Mouse (Mus musculus) CH12.LX (cell line): Measurements from ENCODE around the gene Gm5617. TPM values are rescaled to one million over a fixed set of nuclear protein-coding genes. Genes with fewer than 3 reads are reported as not detected.

Experiments
- DNase-seq: peaks from one replicate; pipeline ENCODE4 v3.0.0-alpha.2; 2013; ENCODE audit errors: extremely low read depth
- H3K27ac ChIP-seq: 2 replicates; pipeline ENCODE4 v1.5.1; 2012; ENCODE audit warnings: low read depth, mild to moderate bottlenecking, control low read depth, moderate library complexity; ENCODE audit not compliant: insufficient read depth
- H3K27me3 ChIP-seq: replicated peaks from 2 replicates; pipeline ENCODE3; 2012; ENCODE audit warnings: inconsistent platforms
- H3K36me3 ChIP-seq, 2 experiments: replicated peaks in 1 of 2; 2 replicates each; pipeline versions ENCODE3 to v1.6.1; 2012; ENCODE audit warnings: inconsistent platforms in 1 of 2, low read length in 1 of 2, mild to moderate bottlenecking in 1 of 2, mixed read lengths in 1 of 2, moderate library complexity in 1 of 2; ENCODE audit not compliant: control insufficient read depth in 1 of 2, insufficient read depth in 1 of 2
- H3K4me1 ChIP-seq, 2 experiments: 2 replicates each; pipeline ENCODE4 v1.6.1; 2012; ENCODE audit warnings: inconsistent platforms in 1 of 2, moderate library complexity in 1 of 2; ENCODE audit not compliant: insufficient read depth in 2 of 2, control insufficient read depth in 1 of 2
- H3K4me2 ChIP-seq: 2 replicates; pipeline ENCODE4 v1.6.1; 2012; ENCODE audit warnings: low read depth, mild to moderate bottlenecking, control low read depth; ENCODE audit not compliant: poor library complexity, insufficient read depth, severe bottlenecking
- H3K4me3 ChIP-seq, 3 experiments: fragments of 150-350 bp in 1 of 3; sonication (generic) in 1 of 3; replicated peaks in 1 of 3; 2 replicates each; pipeline versions ENCODE3 to v1.5.1; 2011 to 2012; ENCODE audit warnings: low read depth in 2 of 3, low read length in 2 of 3, mild to moderate bottlenecking in 2 of 3, moderate library complexity in 2 of 3, control low read depth in 1 of 3, improper control_type of control experiment in 1 of 3, inconsistent platforms in 1 of 3, mixed read lengths in 1 of 3; ENCODE audit not compliant: poor library complexity in 1 of 3
- H3K79me2 ChIP-seq: replicated peaks from 2 replicates; pipeline ENCODE4 v1.6.1; 2012; ENCODE audit warnings: mild to moderate bottlenecking, moderate library complexity; ENCODE audit not compliant: control insufficient read depth, poor library complexity, insufficient read depth, severe bottlenecking; ENCODE audit errors: extremely low read depth
- H3K9ac ChIP-seq: 2 replicates; pipeline ENCODE4 v1.6.1; 2012; ENCODE audit warnings: low read depth, mild to moderate bottlenecking, control low read depth, moderate library complexity; ENCODE audit not compliant: insufficient read depth
- H3K9me3 ChIP-seq: replicated peaks from 2 replicates; pipeline ENCODE3; 2012; ENCODE audit warnings: low read length, inconsistent platforms, mixed read lengths
- CHD2 ChIP-seq: IDR thresholded peaks from 2 replicates; pipeline ENCODE4 v1.6.1; 2011; ENCODE audit warnings: low read length, improper control_type of control experiment
- CTCF ChIP-seq, 2 experiments: IDR thresholded peaks in 1 of 2; conservative IDR thresholded peaks in 1 of 2; 2 replicates each; pipeline ENCODE4 v1.5.1; 2011 to 2012; ENCODE audit warnings: low read depth in 2 of 2, low read length in 2 of 2, improper control_type of control experiment in 1 of 2, inconsistent platforms in 1 of 2, mild to moderate bottlenecking in 1 of 2, moderate library complexity in 1 of 2
- E2F4 ChIP-seq: IDR thresholded peaks from 2 replicates; pipeline ENCODE4 v1.6.1; 2011; ENCODE audit warnings: low read depth, low read length, improper control_type of control experiment; ENCODE audit not compliant: insufficient replicate concordance
- ELF1 ChIP-seq: IDR thresholded peaks from 2 replicates; pipeline ENCODE4 v1.6.1; 2014; ENCODE audit warnings: low read depth, mild to moderate bottlenecking, inconsistent platforms, low read length, improper control_type of control experiment
- EP300 ChIP-seq: IDR thresholded peaks from 2 replicates; pipeline ENCODE4 v1.6.1; 2011; ENCODE audit warnings: low read length, improper control_type of control experiment
- GABPA ChIP-seq: IDR thresholded peaks from 2 replicates; pipeline ENCODE4 v1.6.1; 2012; ENCODE audit warnings: low read depth, low read length, improper control_type of control experiment, inconsistent platforms; ENCODE audit not compliant: insufficient replicate concordance
- HCFC1 ChIP-seq: IDR thresholded peaks from 2 replicates; pipeline ENCODE4 v1.6.1; 2012; ENCODE audit warnings: low read depth, mild to moderate bottlenecking, inconsistent platforms, low read length, improper control_type of control experiment
- JUN ChIP-seq: IDR thresholded peaks from 2 replicates; pipeline ENCODE4 v1.6.1; 2011; ENCODE audit warnings: low read depth, mild to moderate bottlenecking, low read length, improper control_type of control experiment, moderate library complexity; ENCODE audit not compliant: insufficient read depth
- JUND ChIP-seq: conservative IDR thresholded peaks from 2 replicates; pipeline ENCODE4 v1.6.1; 2011; ENCODE audit warnings: low read depth, low read length, improper control_type of control experiment
- MAFK ChIP-seq: IDR thresholded peaks from 2 replicates; pipeline ENCODE4 v1.6.1; 2011; ENCODE audit warnings: low read length, improper control_type of control experiment; ENCODE audit not compliant: insufficient replicate concordance
- MAX ChIP-seq: IDR thresholded peaks from 2 replicates; pipeline ENCODE4 v1.6.1; 2011; ENCODE audit warnings: low read length, improper control_type of control experiment
- MXI1 ChIP-seq: IDR thresholded peaks from 2 replicates; pipeline ENCODE4 v1.6.1; 2011; ENCODE audit warnings: mild to moderate bottlenecking, low read depth, low read length, improper control_type of control experiment
- NELFE ChIP-seq: IDR thresholded peaks from 2 replicates; pipeline ENCODE4 v1.6.1; 2011; ENCODE audit warnings: low read depth, low read length, improper control_type of control experiment
- NRF1 ChIP-seq: IDR thresholded peaks from 2 replicates; pipeline ENCODE4 v1.6.1; 2014; ENCODE audit warnings: low read depth, mild to moderate bottlenecking, inconsistent platforms, low read length, improper control_type of control experiment, moderate library complexity
- PAX5 ChIP-seq: IDR thresholded peaks from 2 replicates; pipeline ENCODE4 v1.6.1; 2012; ENCODE audit warnings: low read length, inconsistent platforms, mixed read lengths
- POLR2A ChIP-seq: IDR thresholded peaks from 2 replicates; pipeline ENCODE4 v1.6.1; 2011; ENCODE audit warnings: low read depth, mild to moderate bottlenecking, improper control_type of control experiment, low read length
- POLR2AphosphoS2 ChIP-seq: IDR thresholded peaks from 2 replicates; pipeline ENCODE4 v1.6.1; 2011; ENCODE audit warnings: low read depth, low read length, improper control_type of control experiment
- RCOR1 ChIP-seq: conservative IDR thresholded peaks from 2 replicates; pipeline ENCODE4 v1.6.1; 2012; ENCODE audit warnings: low read depth, mild to moderate bottlenecking, inconsistent platforms, low read length, improper control_type of control experiment
- SIN3A ChIP-seq: IDR thresholded peaks from 2 replicates; pipeline ENCODE4 v1.6.1; 2012; ENCODE audit warnings: low read length, improper control_type of control experiment, inconsistent platforms
- TBP ChIP-seq: conservative IDR thresholded peaks from 2 replicates; pipeline ENCODE4 v1.6.1; 2011; ENCODE audit warnings: low read depth, low read length, improper control_type of control experiment
- USF2 ChIP-seq: conservative IDR thresholded peaks from 2 replicates; pipeline ENCODE4 v1.6.1; 2011; ENCODE audit warnings: low read depth, low read length, improper control_type of control experiment
- ZMIZ1 ChIP-seq: IDR thresholded peaks from 2 replicates; pipeline ENCODE4 v1.6.1; 2012; ENCODE audit warnings: low read depth, mild to moderate bottlenecking, inconsistent platforms, low read length, improper control_type of control experiment
- dilution Hi-C: fragments of 300-500 bp; cut with MboI; formaldehyde crosslinking; loops from 2 replicates; pipeline ENCODE4 v1.14.3; 2020; ENCODE audit warnings: low sequenced_read_pairs; ENCODE audit not compliant: extremely low pct_unique_long_range_greater_than_20kb, extremely low pct_ligation_motif_present
- in situ Hi-C: fragments of 300-500 bp; cut with MboI; formaldehyde crosslinking; loops from 3 replicates; pipeline ENCODE4 v1.14.3; 2019; ENCODE audit warnings: low sequenced_read_pairs, low pct_ligation_motif_present, low pct_unique_long_range_greater_than_20kb, mixed read lengths
- polyA plus RNA-seq: library from polyadenylated mRNA; unstranded; fragments of >175 nt; gene quantifications from 2 replicates; pipeline ENCODE4 v1.2.1, GENCODE M21; 2012; ENCODE audit warnings: low read depth; ENCODE audit not compliant: insufficient read length
- total RNA-seq, 2 experiments: library from RNA; depleted of rRNA; stranded (reverse); fragments of 300-350 nt in 1 of 2; fragments of >200 nt in 1 of 2; gene quantifications; 2 replicates each; pipeline ENCODE4 v1.2.3; 2012 to 2014

The Gm5617 gene
- total and polyA plus RNA-seq, 3 experiments = 20.4 to 35.2 (median 20.5) TPM

GRCm38 (mm10) chr9:48480411-48481213 lies 14.6 kb upstream of the Gm5617 start, which contains the start of gene Rexo2 (continued):
- no peak for TF ChIP-seq E2F4
- 0 out of 2 replicates have a peak, but pooled peaks have one; percentile 4 for TF ChIP-seq USF2
- peak; percentile 95 for TF ChIP-seq SIN3A
- peak; percentile 91 for TF ChIP-seq CHD2
- TF ChIP-seq ELF1 = peak; percentile 63
- no peak for TF ChIP-seq JUND
- peak; percentile 86 for TF ChIP-seq NELFE
- TF ChIP-seq MXI1 = peak; percentile 99
- TF ChIP-seq HCFC1 = peak; percentile 98

DNA sequence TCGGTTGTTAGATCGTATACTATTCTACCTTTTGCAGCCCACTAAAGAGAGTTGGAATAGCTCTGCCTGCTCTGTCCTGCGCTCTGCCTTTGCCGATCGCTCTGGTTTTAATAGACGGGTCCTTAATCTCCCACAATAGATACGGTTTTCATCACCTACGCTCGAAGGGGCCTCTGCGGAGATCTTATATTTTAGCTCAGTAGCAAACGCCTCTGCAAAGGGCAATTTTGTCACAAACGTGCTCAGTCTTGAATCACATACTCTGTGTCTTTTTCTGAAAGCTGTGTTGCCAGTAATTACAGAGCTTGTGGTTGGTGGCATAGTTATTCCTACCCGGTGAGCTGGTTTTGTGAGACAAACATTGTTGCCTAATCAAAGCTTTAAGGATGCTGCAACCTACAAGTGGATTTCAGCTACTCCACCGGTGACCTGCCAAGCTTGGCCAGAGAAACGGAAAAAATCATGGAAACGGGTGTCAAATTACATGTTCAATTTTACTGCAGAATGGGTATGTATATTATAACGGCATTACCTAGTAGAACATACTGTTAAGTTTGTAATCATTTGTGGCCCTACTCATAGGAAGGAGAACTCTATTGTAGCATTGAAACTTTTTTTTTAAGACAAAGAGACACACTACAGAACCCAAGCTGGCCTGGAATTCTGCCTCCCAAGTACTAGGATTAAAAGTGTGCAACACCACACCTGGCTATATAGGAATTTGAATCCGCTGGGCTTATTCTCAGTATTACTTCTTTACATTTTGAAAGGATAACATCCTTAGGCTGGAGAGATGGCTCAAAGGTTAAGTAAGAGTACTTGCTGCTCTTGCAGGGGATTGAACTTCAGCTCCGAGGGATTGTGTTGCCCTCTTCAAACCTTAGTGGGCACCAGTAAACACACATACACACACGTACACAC lies 13.8 kb upstream of the Gm5617 start:
- no peak for DNase-seq
- Histone ChIP-seq H3K4me1 (peaks cover 9 to 44% of the 10 kb centered on the region in 2 experiments; a peak in 3 of 4 replicates), H3K27me3 (no peaks in the 10 kb centered on the region), H3K27ac (no peak overlapping the region; the same call in 1 of the 2 replicates), H3K4me2 (peak overlapping the region; percentile 100), H3K4me3 (peak overlapping the region in 2 of 3 experiments; percentile 31 to 46), H3K79me2 (peaks cover 26% of the 10 kb centered on the region), H3K36me3 (peaks cover 5 to 49% of the 10 kb centered on the region in 2 experiments), H3K9ac (peak overlapping the region; percentile 65), H3K9me3 (no peaks in the 10 kb centered on the region)
- dilution Hi-C loops (no loop called here), in situ Hi-C loops (no loop called here)
- no peak for TF ChIP-seq RCOR1
- no peak for TF ChIP-seq CTCF (conservative IDR thresholded peaks at IDR 0.05 in 1 of 2, IDR thresholded peaks at IDR 0.05 in 1 of 2; ENCODE audit: low read depth in 2 of 2, low read length in 2 of 2)
- no peak for TF ChIP-seq ZMIZ1
- no peak for TF ChIP-seq POLR2AphosphoS2
- no peak for TF ChIP-seq CHD2
- TF ChIP-seq ELF1 = no peak
- no peak for TF ChIP-seq E2F4

- no peaks in the 10 kb centered on the region for H3K9me3 ChIP-seq
- H3K4me2 ChIP-seq = peak overlapping the region; percentile 97; the same call in 1 of the 2 replicates
- peaks cover 20 to 33% of the 10 kb centered on the region in 2 experiments for H3K36me3 ChIP-seq
- no peak for DNase-seq
- dilution Hi-C loops = no loop called here
- H3K4me3 ChIP-seq = peak overlapping the region; percentile 77 to 99 (median 90)
- no peak for TF ChIP-seq EP300
- no peak for TF ChIP-seq PAX5
- TF ChIP-seq JUN = no peak
- 0 out of 2 replicates have a peak, but pooled peaks have one; percentile 9 for TF ChIP-seq MAX
- no peak for TF ChIP-seq NRF1
- no peak for TF ChIP-seq MAFK
- no peak for TF ChIP-seq TBP
- TF ChIP-seq MXI1 = peak; percentile 13; the same call in 1 of the 2 replicates
- TF ChIP-seq SIN3A = no peak
- TF ChIP-seq GABPA = no peak
- no peak; the same call in 1 of the 2 replicates for TF ChIP-seq ELF1
- TF ChIP-seq POLR2A = no peak
- no peak for TF ChIP-seq JUND
- TF ChIP-seq, all 38 proteins: peak for 2
- H3K9ac ChIP-seq = peak overlapping the region; percentile 98
- H3K27ac ChIP-seq = peak overlapping the region; percentile 84
- peaks cover 37% of the 10 kb centered on the region for H3K79me2 ChIP-seq
- H3K27me3 ChIP-seq = no peaks in the 10 kb centered on the region
- H3K4me1 ChIP-seq = peaks cover 3 to 23% of the 10 kb centered on the region in 2 experiments; a peak in 3 of 4 replicates
- in situ Hi-C loops = no loop called here
These were observed 298 bp downstream of the Gm5617 start for GRCm38 (mm10) chr9:48495548-48495932.
